Mouse (Mus musculus): ENCODE measurements at regions not wholly inside any gene's neighbourhood (a gene's known extent, or its start where the extent isn't known, plus 50 kb on each side); places are given as distances from the start of the nearest gene placed in this dataset.

DNA sequence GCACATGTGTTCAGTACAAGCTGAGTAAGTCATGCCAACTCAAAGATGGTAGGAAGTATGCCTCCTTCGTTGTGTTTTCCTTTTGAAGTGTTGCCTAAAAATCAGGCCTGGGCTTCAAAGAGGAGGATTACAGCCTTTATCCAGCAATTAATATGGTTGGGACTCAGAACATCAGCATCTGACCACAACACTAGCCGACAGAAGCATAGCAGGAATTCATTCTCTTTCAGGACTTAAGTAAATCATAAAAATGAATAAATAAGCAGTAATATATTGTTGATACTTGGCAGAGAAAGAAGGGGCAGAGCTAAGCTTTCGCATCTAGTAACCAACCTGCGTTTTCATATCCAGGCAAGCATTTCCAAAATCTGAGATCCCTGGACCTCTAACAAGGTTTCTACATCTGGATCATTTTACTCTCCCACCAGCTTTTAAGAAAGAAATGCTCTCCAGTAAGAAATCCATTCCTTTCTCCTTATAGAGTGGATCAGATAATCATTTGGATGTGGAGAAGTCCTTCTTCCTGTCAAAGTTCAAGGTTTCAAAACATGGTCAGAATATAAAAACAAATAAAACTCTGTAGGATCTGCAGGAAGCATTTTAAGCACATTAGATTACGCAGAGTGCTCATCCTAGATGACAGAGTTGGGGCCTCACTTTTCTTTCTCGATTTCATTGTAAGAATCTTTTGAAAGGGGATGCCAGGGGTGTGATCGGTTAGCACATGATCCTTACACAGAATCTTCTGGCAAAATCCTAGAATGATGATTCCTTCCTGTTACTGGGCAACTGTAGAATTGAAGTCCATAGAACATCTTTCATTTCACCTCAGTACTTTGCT is 230.6 kb upstream of the Zic4 start:
- TF ChIP-seq POLR2A (IDR thresholded peaks at IDR 0.05; ENCODE audit: extremely low read depth, insufficient read depth, low read length) (no peak), CTCF (IDR thresholded peaks at IDR 0.05; ENCODE audit: extremely low read depth, insufficient read depth, low read length) (no peak)
